Mouse (Mus musculus): ENCODE measurements at regions not wholly inside any gene's neighbourhood (a gene's known extent, or its start where the extent isn't known, plus 50 kb on each side); places are given as distances from the start of the nearest gene placed in this dataset.
A peak's percentile ranks its signal among the peaks of the same experiment; 100 is the strongest.

GRCm38 (mm10) chr2:48624461-48624860 is 189.4 kb upstream of the Acvr2a start:
- H3K4me1 ChIP-seq (ENCODE audit: control insufficient read depth, insufficient read depth, low read length) = no peaks in the 10 kb centered on the region
- ATAC-seq (ENCODE audit: low FRiP score, low TSS enrichment) = no peak

GRCm38 (mm10) chr2:48627011-48627410 is 186.9 kb upstream of the Acvr2a start:
- Histone ChIP-seq H3K9me3 (ENCODE audit: control insufficient read depth, low read length) (no peaks in the 10 kb centered on the region), H3K27me3 (ENCODE audit: control insufficient read depth, insufficient read depth, low read length) (no peaks in the 10 kb centered on the region), H3K4me3 (ENCODE audit: low read length) (no peak overlapping the region), H3K27ac (ENCODE audit: low read depth, low read length) (no peak overlapping the region), H3K4me2 (replicated peaks; ENCODE audit: low read depth, low read length) (no peak overlapping the region), H3K36me3 (ENCODE audit: control insufficient read depth, insufficient read depth, low read length) (no peaks in the 10 kb centered on the region), H3K4me1 (ENCODE audit: control insufficient read depth, insufficient read depth, low read length) (no peaks in the 10 kb centered on the region), H3K9ac (ENCODE audit: low read depth, low read length) (no peak overlapping the region)
- 46% methylated on average over 4 of the region's 4 CpGs for WGBS
- no peak for ATAC-seq (ENCODE audit: low FRiP score, low TSS enrichment)

More at GRCm38 (mm10) chr2:48624461-48624860, 189.4 kb upstream of the Acvr2a start:
- no peak overlapping the region for H3K27ac ChIP-seq (ENCODE audit: low read depth, low read length)
- H3K9me3 ChIP-seq (ENCODE audit: control insufficient read depth, low read length) = no peaks in the 10 kb centered on the region
- H3K4me2 ChIP-seq (replicated peaks; ENCODE audit: low read depth, low read length) = no peak overlapping the region
- no peaks in the 10 kb centered on the region for H3K27me3 ChIP-seq (ENCODE audit: control insufficient read depth, insufficient read depth, low read length)
- 59% methylated on average over 2 of the region's 2 CpGs for WGBS
- no peak overlapping the region for H3K4me3 ChIP-seq (ENCODE audit: low read length)
- H3K9ac ChIP-seq (ENCODE audit: low read depth, low read length) = no peak overlapping the region
- no peaks in the 10 kb centered on the region for H3K36me3 ChIP-seq (ENCODE audit: control insufficient read depth, insufficient read depth, low read length)

GRCm38 (mm10) chr2:48629106-48630050 is 184.5 kb upstream of the Acvr2a start:
- H3K4me2 ChIP-seq (replicated peaks; ENCODE audit: low read depth, low read length) = no peak overlapping the region
- H3K36me3 ChIP-seq (ENCODE audit: control insufficient read depth, insufficient read depth, low read length) = no peaks in the 10 kb centered on the region
- no peak overlapping the region for H3K4me3 ChIP-seq (ENCODE audit: low read length)
- H3K27ac ChIP-seq (ENCODE audit: low read depth, low read length) = no peak overlapping the region
- H3K4me1 ChIP-seq (ENCODE audit: control insufficient read depth, insufficient read depth, low read length) = no peaks in the 10 kb centered on the region
- no peaks in the 10 kb centered on the region for H3K9me3 ChIP-seq (ENCODE audit: control insufficient read depth, low read length)
- no peak overlapping the region for H3K9ac ChIP-seq (ENCODE audit: low read depth, low read length)
- H3K27me3 ChIP-seq (ENCODE audit: control insufficient read depth, insufficient read depth, low read length) = no peaks in the 10 kb centered on the region
- no peak for ATAC-seq (ENCODE audit: low FRiP score, low TSS enrichment)
- 73% methylated on average over 9 of the region's 9 CpGs for WGBS

GRCm38 (mm10) chr2:48634456-48635174 is 179.3 kb upstream of the Acvr2a start:
- no peaks in the 10 kb centered on the region for H3K27me3 ChIP-seq (ENCODE audit: control insufficient read depth, insufficient read depth, low read length)
- peak; percentile 82 for ATAC-seq (ENCODE audit: low FRiP score, low TSS enrichment)
- H3K4me1 ChIP-seq (ENCODE audit: control insufficient read depth, insufficient read depth, low read length) = no peaks in the 10 kb centered on the region
- H3K27ac ChIP-seq (ENCODE audit: low read depth, low read length) = no peak overlapping the region
- no peak overlapping the region for H3K4me2 ChIP-seq (replicated peaks; ENCODE audit: low read depth, low read length)
- no peak overlapping the region for H3K4me3 ChIP-seq (ENCODE audit: low read length)
- 52% methylated on average over 10 of the region's 10 CpGs for WGBS
- H3K9me3 ChIP-seq (ENCODE audit: control insufficient read depth, low read length) = no peaks in the 10 kb centered on the region
- H3K36me3 ChIP-seq (ENCODE audit: control insufficient read depth, insufficient read depth, low read length) = no peaks in the 10 kb centered on the region
- no peak overlapping the region for H3K9ac ChIP-seq (ENCODE audit: low read depth, low read length)

GRCm38 (mm10) chr2:48636108-48636507 is 177.8 kb upstream of the Acvr2a start:
- H3K4me3 ChIP-seq (ENCODE audit: low read length) = no peak overlapping the region
- H3K9ac ChIP-seq (ENCODE audit: low read depth, low read length) = no peak overlapping the region
- no peaks in the 10 kb centered on the region for H3K27me3 ChIP-seq (ENCODE audit: control insufficient read depth, insufficient read depth, low read length)
- H3K4me1 ChIP-seq (ENCODE audit: control insufficient read depth, insufficient read depth, low read length) = no peaks in the 10 kb centered on the region
- no peak overlapping the region for H3K4me2 ChIP-seq (replicated peaks; ENCODE audit: low read depth, low read length)
- H3K36me3 ChIP-seq (ENCODE audit: control insufficient read depth, insufficient read depth, low read length) = no peaks in the 10 kb centered on the region
- H3K27ac ChIP-seq (ENCODE audit: low read depth, low read length) = no peak overlapping the region
- 25% methylated on average over 2 of the region's 2 CpGs for WGBS
- no peaks in the 10 kb centered on the region for H3K9me3 ChIP-seq (ENCODE audit: control insufficient read depth, low read length)
- ATAC-seq (ENCODE audit: low FRiP score, low TSS enrichment) = no peak

- no peaks in the 10 kb centered on the region for H3K27me3 ChIP-seq (ENCODE audit: control insufficient read depth, insufficient read depth, low read length)
- no peak for ATAC-seq (ENCODE audit: low FRiP score, low TSS enrichment)
- H3K4me3 ChIP-seq (ENCODE audit: low read length) = no peak overlapping the region
- 83% methylated on average over 3 of the region's 3 CpGs for WGBS
- H3K4me1 ChIP-seq (ENCODE audit: control insufficient read depth, insufficient read depth, low read length) = no peaks in the 10 kb centered on the region
- H3K9ac ChIP-seq (ENCODE audit: low read depth, low read length) = no peak overlapping the region
- H3K4me2 ChIP-seq (replicated peaks; ENCODE audit: low read depth, low read length) = no peak overlapping the region
- no peak overlapping the region for H3K27ac ChIP-seq (ENCODE audit: low read depth, low read length)
- H3K36me3 ChIP-seq (ENCODE audit: control insufficient read depth, insufficient read depth, low read length) = no peaks in the 10 kb centered on the region
- H3K9me3 ChIP-seq (ENCODE audit: control insufficient read depth, low read length) = no peaks in the 10 kb centered on the region
Observed at GRCm38 (mm10) chr2:48644114-48644513, 169.8 kb upstream of the Acvr2a start.

- no peak for ATAC-seq (ENCODE audit: low FRiP score, low TSS enrichment)
- Histone ChIP-seq H3K27me3 (ENCODE audit: control insufficient read depth, insufficient read depth, low read length) (no peaks in the 10 kb centered on the region), H3K27ac (ENCODE audit: low read depth, low read length) (no peak overlapping the region), H3K9ac (ENCODE audit: low read depth, low read length) (no peak overlapping the region), H3K4me2 (replicated peaks; ENCODE audit: low read depth, low read length) (no peak overlapping the region), H3K4me3 (ENCODE audit: low read length) (no peak overlapping the region), H3K4me1 (ENCODE audit: control insufficient read depth, insufficient read depth, low read length) (no peaks in the 10 kb centered on the region), H3K9me3 (ENCODE audit: control insufficient read depth, low read length) (no peaks in the 10 kb centered on the region), H3K36me3 (ENCODE audit: control insufficient read depth, insufficient read depth, low read length) (no peaks in the 10 kb centered on the region)
- WGBS = 55% methylated on average over 2 of the region's 2 CpGs
Observed at GRCm38 (mm10) chr2:48650281-48650680, 163.6 kb upstream of the Acvr2a start.

GRCm38 (mm10) chr2:48661222-48661621 is 152.7 kb upstream of the Acvr2a start:
- 48% methylated on average over 1 of the region's 1 CpGs for WGBS
- Histone ChIP-seq H3K9me3 (ENCODE audit: control insufficient read depth, low read length) (no peaks in the 10 kb centered on the region), H3K4me2 (replicated peaks; ENCODE audit: low read depth, low read length) (no peak overlapping the region), H3K9ac (ENCODE audit: low read depth, low read length) (no peak overlapping the region), H3K4me1 (ENCODE audit: control insufficient read depth, insufficient read depth, low read length) (no peaks in the 10 kb centered on the region), H3K27ac (ENCODE audit: low read depth, low read length) (no peak overlapping the region), H3K36me3 (ENCODE audit: control insufficient read depth, insufficient read depth, low read length) (no peaks in the 10 kb centered on the region), H3K4me3 (ENCODE audit: low read length) (no peak overlapping the region), H3K27me3 (ENCODE audit: control insufficient read depth, insufficient read depth, low read length) (no peaks in the 10 kb centered on the region)
- no peak for ATAC-seq (ENCODE audit: low FRiP score, low TSS enrichment)

- no peak for ATAC-seq (ENCODE audit: low FRiP score, low TSS enrichment)
- WGBS = 62% methylated on average over 2 of the region's 2 CpGs
- H3K27me3 ChIP-seq (ENCODE audit: control insufficient read depth, insufficient read depth, low read length) = no peaks in the 10 kb centered on the region
Observed at GRCm38 (mm10) chr2:48665103-48665502, 148.8 kb upstream of the Acvr2a start.

More at GRCm38 (mm10) chr2:48665103-48665502, 148.8 kb upstream of the Acvr2a start:
- Histone ChIP-seq H3K4me3 (ENCODE audit: low read length) (no peak overlapping the region), H3K9ac (ENCODE audit: low read depth, low read length) (no peak overlapping the region), H3K4me1 (ENCODE audit: control insufficient read depth, insufficient read depth, low read length) (no peaks in the 10 kb centered on the region), H3K4me2 (replicated peaks; ENCODE audit: low read depth, low read length) (no peak overlapping the region), H3K9me3 (ENCODE audit: control insufficient read depth, low read length) (no peaks in the 10 kb centered on the region), H3K36me3 (ENCODE audit: control insufficient read depth, insufficient read depth, low read length) (no peaks in the 10 kb centered on the region), H3K27ac (ENCODE audit: low read depth, low read length) (no peak overlapping the region)

Measured in kidney, embryonic 14.5 days (tissue).